Mouse (Mus musculus) lung, adult 2 months (tissue): ENCODE data around the gene Clca3a1.

Source experiments
- CTCF ChIP-seq: fragments of 200-500 bp; IDR thresholded peaks from 2 replicates; pipeline ENCODE4 v1.5.1; 2011; ENCODE audit warnings: mild to moderate bottlenecking, low read length, control low read depth; ENCODE audit not compliant: insufficient read depth
- POLR2A ChIP-seq: fragments of 200-500 bp; IDR thresholded peaks from 2 replicates; pipeline ENCODE4 v1.6.1; 2011; ENCODE audit warnings: low read depth, mild to moderate bottlenecking, control low read depth, low read length, borderline replicate concordance; ENCODE audit errors: extremely low read depth

DNA sequence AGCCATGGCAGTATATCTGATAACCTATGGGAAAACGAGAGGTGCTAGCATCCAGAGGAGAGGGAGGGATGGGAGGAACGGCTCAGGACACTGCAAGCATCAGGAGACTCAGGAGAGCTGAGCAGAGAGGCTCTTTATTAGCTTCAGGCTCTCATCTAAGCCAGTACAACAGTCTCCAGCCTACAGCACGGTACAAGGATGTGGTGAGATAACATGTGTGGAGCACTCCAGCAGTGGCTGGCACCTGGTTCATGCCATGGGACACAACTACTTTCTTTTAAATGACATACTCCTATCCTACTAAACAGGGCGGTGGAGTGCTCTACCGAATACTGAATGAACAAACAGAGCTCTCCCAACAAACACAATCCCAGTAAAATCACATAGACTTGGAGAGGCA is 79.2 kb downstream of the Clca3a1 start:
- TF ChIP-seq POLR2A: no peak
- no peak for TF ChIP-seq CTCF
